Mouse (Mus musculus): ENCODE results near the gene Chpf. TPM values are rescaled to one million over a fixed set of nuclear protein-coding genes. Genes with fewer than 3 reads are reported as not detected.

Chpf gene
- polyA plus RNA-seq, 1 experiment from 2014 or later: 27.0 TPM

- Histone ChIP-seq H3K9ac (ENCODE audit: low read length) (no peak overlapping the region), H3K4me1 (ENCODE audit: control insufficient read depth in 2 of 2, insufficient read depth in 2 of 2, low read length in 2 of 2) (no peaks in the 10 kb centered on the region), H3K36me3 (ENCODE audit: control insufficient read depth, insufficient read depth, low read length) (peaks cover 96% of the 10 kb centered on the region), H3K27me3 (ENCODE audit: control insufficient read depth, insufficient read depth, low read length) (no peaks in the 10 kb centered on the region), H3K27ac (replicated peaks in 1 of 2; ENCODE audit: control insufficient read depth in 1 of 2, insufficient read depth in 1 of 2, low read depth in 2 of 2, low read length in 2 of 2) (no peak overlapping the region), H3K4me2 (ENCODE audit: low read length) (no peak overlapping the region), H3K9me3 (ENCODE audit: control insufficient read depth, low read length) (no peaks in the 10 kb centered on the region), H3K4me3 (ENCODE audit: control insufficient read depth in 1 of 2, insufficient read depth in 1 of 2, low read depth in 1 of 2, low read length in 2 of 2) (no peak overlapping the region)
- no peak for ATAC-seq (ENCODE audit: insufficient number of reproducible peaks, insufficient read depth, low FRiP score, low read depth)
- WGBS: 71% methylated on average over 12 of the region's 12 CpGs
Measured at GRCm38 (mm10) chr1:75494878-75495548, 15.9 kb upstream of the Chpf start.

GRCm38 (mm10) chr1:75492579-75493170 lies 13.6 kb upstream of the Chpf start:
- Histone ChIP-seq H3K36me3 (ENCODE audit: control insufficient read depth, insufficient read depth, low read length) (peaks cover 91% of the 10 kb centered on the region), H3K9me3 (ENCODE audit: control insufficient read depth, low read length) (no peaks in the 10 kb centered on the region)
- no peak for ATAC-seq (ENCODE audit: insufficient number of reproducible peaks, insufficient read depth, low FRiP score, low read depth)

GRCm38 (mm10) chr1:75490785-75491551 lies 11.9 kb upstream of the Chpf start:
- H3K9ac ChIP-seq (ENCODE audit: low read length): no peak overlapping the region
- H3K4me3 ChIP-seq (ENCODE audit: control insufficient read depth in 1 of 2, insufficient read depth in 1 of 2, low read depth in 1 of 2, low read length in 2 of 2): no peak overlapping the region
- no peak overlapping the region for H3K4me2 ChIP-seq (ENCODE audit: low read length)
- H3K27ac ChIP-seq (replicated peaks in 1 of 2; ENCODE audit: control insufficient read depth in 1 of 2, insufficient read depth in 1 of 2, low read depth in 2 of 2, low read length in 2 of 2): no peak overlapping the region
- H3K4me1 ChIP-seq (ENCODE audit: control insufficient read depth in 2 of 2, insufficient read depth in 2 of 2, low read length in 2 of 2): peaks cover 9% of the 10 kb centered on the region in 2 experiments; a peak in 3 of 4 replicates
- no peak for ATAC-seq (ENCODE audit: insufficient number of reproducible peaks, insufficient read depth, low FRiP score, low read depth)
- peaks cover 15% of the 10 kb centered on the region for H3K27me3 ChIP-seq (ENCODE audit: control insufficient read depth, insufficient read depth, low read length)
- H3K36me3 ChIP-seq (ENCODE audit: control insufficient read depth, insufficient read depth, low read length): peaks cover 86% of the 10 kb centered on the region
- no peaks in the 10 kb centered on the region for H3K9me3 ChIP-seq (ENCODE audit: control insufficient read depth, low read length)
- 81% methylated on average over 34 of the region's 34 CpGs for WGBS

More at GRCm38 (mm10) chr1:75492579-75493170, 13.6 kb upstream of the Chpf start:
- no peak overlapping the region for H3K27ac ChIP-seq (replicated peaks in 1 of 2; ENCODE audit: control insufficient read depth in 1 of 2, insufficient read depth in 1 of 2, low read depth in 2 of 2, low read length in 2 of 2)
- H3K4me1 ChIP-seq (ENCODE audit: control insufficient read depth in 2 of 2, insufficient read depth in 2 of 2, low read length in 2 of 2): peaks cover 4 to 5% of the 10 kb centered on the region in 2 experiments; a peak in 3 of 4 replicates
- 61% methylated on average over 24 of the region's 24 CpGs for whole genome bisulfite sequencing
- no peaks in the 10 kb centered on the region; the same call in 1 of the 2 replicates for H3K27me3 ChIP-seq (ENCODE audit: control insufficient read depth, insufficient read depth, low read length)
- H3K4me3 ChIP-seq (ENCODE audit: control insufficient read depth in 1 of 2, insufficient read depth in 1 of 2, low read depth in 1 of 2, low read length in 2 of 2): no peak overlapping the region
- no peak overlapping the region for H3K4me2 ChIP-seq (ENCODE audit: low read length)
- H3K9ac ChIP-seq (ENCODE audit: low read length): no peak overlapping the region

- H3K4me1 ChIP-seq (ENCODE audit: control insufficient read depth in 2 of 2, insufficient read depth in 2 of 2, low read length in 2 of 2): peaks cover 9% of the 10 kb centered on the region in 2 experiments; a peak in 3 of 4 replicates
- peaks cover 45% of the 10 kb centered on the region for H3K27me3 ChIP-seq (ENCODE audit: control insufficient read depth, insufficient read depth, low read length)
- H3K4me2 ChIP-seq (ENCODE audit: low read length): peak overlapping the region; percentile 78
- peak; percentile 53 for ATAC-seq (ENCODE audit: insufficient number of reproducible peaks, insufficient read depth, low FRiP score, low read depth)
- no peak overlapping the region for H3K27ac ChIP-seq (replicated peaks in 1 of 2; ENCODE audit: control insufficient read depth in 1 of 2, insufficient read depth in 1 of 2, low read depth in 2 of 2, low read length in 2 of 2)
- WGBS: 4% methylated on average over 60 of the region's 62 CpGs
- peak overlapping the region; percentile 41 to 47 for H3K4me3 ChIP-seq (ENCODE audit: control insufficient read depth in 1 of 2, insufficient read depth in 1 of 2, low read depth in 1 of 2, low read length in 2 of 2)
- no peaks in the 10 kb centered on the region for H3K9me3 ChIP-seq (ENCODE audit: control insufficient read depth, low read length)
- peak overlapping the region; percentile 58 for H3K9ac ChIP-seq (ENCODE audit: low read length)
- H3K36me3 ChIP-seq (ENCODE audit: control insufficient read depth, insufficient read depth, low read length): peaks cover 69% of the 10 kb centered on the region
Measured at GRCm38 (mm10) chr1:75487405-75488161, 8.5 kb upstream of the Chpf start.

GRCm38 (mm10) chr1:75487040-75487404 lies 7.9 kb upstream of the Chpf start:
- H3K9me3 ChIP-seq (ENCODE audit: control insufficient read depth, low read length): no peaks in the 10 kb centered on the region
- H3K4me1 ChIP-seq (ENCODE audit: control insufficient read depth in 2 of 2, insufficient read depth in 2 of 2, low read length in 2 of 2): peaks cover 9% of the 10 kb centered on the region in 2 experiments; a peak in 3 of 4 replicates
- H3K4me2 ChIP-seq (ENCODE audit: low read length): peak overlapping the region; percentile 78
- peaks cover 51% of the 10 kb centered on the region for H3K27me3 ChIP-seq (ENCODE audit: control insufficient read depth, insufficient read depth, low read length)
- H3K4me3 ChIP-seq (ENCODE audit: control insufficient read depth in 1 of 2, insufficient read depth in 1 of 2, low read depth in 1 of 2, low read length in 2 of 2): peak overlapping the region; percentile 41 to 47
- peaks cover 64% of the 10 kb centered on the region for H3K36me3 ChIP-seq (ENCODE audit: control insufficient read depth, insufficient read depth, low read length)
- no peak for ATAC-seq (ENCODE audit: insufficient number of reproducible peaks, insufficient read depth, low FRiP score, low read depth)
- 16% methylated on average over 13 of the region's 13 CpGs for WGBS
- no peak overlapping the region for H3K27ac ChIP-seq (replicated peaks in 1 of 2; ENCODE audit: control insufficient read depth in 1 of 2, insufficient read depth in 1 of 2, low read depth in 2 of 2, low read length in 2 of 2)
- no peak overlapping the region for H3K9ac ChIP-seq (ENCODE audit: low read length)

GRCm38 (mm10) chr1:75486561-75486960 lies 7.5 kb upstream of the Chpf start:
- Histone ChIP-seq H3K9ac (ENCODE audit: low read length) (no peak overlapping the region), H3K4me3 (ENCODE audit: control insufficient read depth in 1 of 2, insufficient read depth in 1 of 2, low read depth in 1 of 2, low read length in 2 of 2) (no peak overlapping the region), H3K27ac (replicated peaks in 1 of 2; ENCODE audit: control insufficient read depth in 1 of 2, insufficient read depth in 1 of 2, low read depth in 2 of 2, low read length in 2 of 2) (no peak overlapping the region), H3K36me3 (ENCODE audit: control insufficient read depth, insufficient read depth, low read length) (peaks cover 59% of the 10 kb centered on the region), H3K27me3 (ENCODE audit: control insufficient read depth, insufficient read depth, low read length) (peaks cover 56% of the 10 kb centered on the region), H3K9me3 (ENCODE audit: control insufficient read depth, low read length) (no peaks in the 10 kb centered on the region), H3K4me2 (ENCODE audit: low read length) (no peak overlapping the region), H3K4me1 (ENCODE audit: control insufficient read depth in 2 of 2, insufficient read depth in 2 of 2, low read length in 2 of 2) (peaks cover 9% of the 10 kb centered on the region in 2 experiments; a peak in 3 of 4 replicates)
- ATAC-seq (ENCODE audit: insufficient number of reproducible peaks, insufficient read depth, low FRiP score, low read depth): no peak
- WGBS: 36% methylated on average over 24 of the region's 24 CpGs

GRCm38 (mm10) chr1:75480735-75481134 lies 1.6 kb upstream of the Chpf start:
- no peak for ATAC-seq (ENCODE audit: insufficient number of reproducible peaks, insufficient read depth, low FRiP score, low read depth)
- H3K27ac ChIP-seq (replicated peaks in 1 of 2; ENCODE audit: control insufficient read depth in 1 of 2, insufficient read depth in 1 of 2, low read depth in 2 of 2, low read length in 2 of 2): no peak overlapping the region
- peaks cover 75% of the 10 kb centered on the region for H3K27me3 ChIP-seq (ENCODE audit: control insufficient read depth, insufficient read depth, low read length)
- H3K4me2 ChIP-seq (ENCODE audit: low read length): no peak overlapping the region
- peaks cover 25% of the 10 kb centered on the region for H3K36me3 ChIP-seq (ENCODE audit: control insufficient read depth, insufficient read depth, low read length)
- no peak overlapping the region for H3K9ac ChIP-seq (ENCODE audit: low read length)
- whole genome bisulfite sequencing: 80% methylated on average over 7 of the region's 7 CpGs
- H3K4me3 ChIP-seq (ENCODE audit: control insufficient read depth in 1 of 2, insufficient read depth in 1 of 2, low read depth in 1 of 2, low read length in 2 of 2): no peak overlapping the region
- H3K9me3 ChIP-seq (ENCODE audit: control insufficient read depth, low read length): no peaks in the 10 kb centered on the region
- H3K4me1 ChIP-seq (ENCODE audit: control insufficient read depth in 2 of 2, insufficient read depth in 2 of 2, low read length in 2 of 2): peaks cover 12 to 24% of the 10 kb centered on the region in 2 experiments
